ENCODE assay signal across 11 mouse cellular contexts in the genomic region with DNA sequence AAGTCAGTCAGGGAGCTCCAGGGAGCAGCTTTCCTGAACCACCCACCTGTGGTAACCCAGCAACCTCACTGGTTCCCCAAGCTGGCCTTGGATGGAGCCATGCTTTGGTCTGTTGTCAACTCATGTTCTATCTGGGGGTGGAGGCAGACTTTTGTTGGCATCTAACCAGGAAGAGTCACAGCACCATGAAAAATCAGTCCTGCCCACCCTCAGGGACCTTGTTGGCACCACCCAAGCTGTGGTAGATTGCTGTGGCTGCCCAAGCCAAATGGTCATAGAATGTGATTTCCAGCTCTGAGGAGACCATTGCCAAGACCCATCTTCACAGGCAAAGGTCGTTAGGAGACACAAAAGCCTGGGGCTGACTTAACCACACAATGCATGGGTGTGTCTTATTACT.
"Had no signal": no experiment of that assay in that cellular context is flagged by ENCODE, and none has a peak within 500 bp of the region (broad histone marks: within the 10 kb centered on the region; RNA-seq: fewer than 3 reads in every experiment).

No protein-coding gene starts in this region.

- DNase-seq: retina, postnatal 1 day; right cerebral cortex, adult 18-20 months; right cerebral cortex, postnatal 14 days; right cerebral cortex, postnatal 25 days; right cerebral cortex, postnatal 4 days; spleen, adult 18-20 months; thymus, adult 18-20 months; thymus, adult 2 months; thymus, postnatal 14 days; thymus, postnatal 25 days; thymus, postnatal 36 days had no signal
